Mouse (Mus musculus): Measurements from ENCODE around the gene Ndufa7. TPM values are rescaled to one million over a fixed set of nuclear protein-coding genes. Genes with fewer than 3 reads are reported as not detected.
A peak's percentile ranks its signal among the peaks of the same experiment; 100 is the strongest.

The Ndufa7 gene
- 100 to 1,000 TPM; 371 to 396 (median 385) TPM for total RNA-seq (2022)

DNA sequence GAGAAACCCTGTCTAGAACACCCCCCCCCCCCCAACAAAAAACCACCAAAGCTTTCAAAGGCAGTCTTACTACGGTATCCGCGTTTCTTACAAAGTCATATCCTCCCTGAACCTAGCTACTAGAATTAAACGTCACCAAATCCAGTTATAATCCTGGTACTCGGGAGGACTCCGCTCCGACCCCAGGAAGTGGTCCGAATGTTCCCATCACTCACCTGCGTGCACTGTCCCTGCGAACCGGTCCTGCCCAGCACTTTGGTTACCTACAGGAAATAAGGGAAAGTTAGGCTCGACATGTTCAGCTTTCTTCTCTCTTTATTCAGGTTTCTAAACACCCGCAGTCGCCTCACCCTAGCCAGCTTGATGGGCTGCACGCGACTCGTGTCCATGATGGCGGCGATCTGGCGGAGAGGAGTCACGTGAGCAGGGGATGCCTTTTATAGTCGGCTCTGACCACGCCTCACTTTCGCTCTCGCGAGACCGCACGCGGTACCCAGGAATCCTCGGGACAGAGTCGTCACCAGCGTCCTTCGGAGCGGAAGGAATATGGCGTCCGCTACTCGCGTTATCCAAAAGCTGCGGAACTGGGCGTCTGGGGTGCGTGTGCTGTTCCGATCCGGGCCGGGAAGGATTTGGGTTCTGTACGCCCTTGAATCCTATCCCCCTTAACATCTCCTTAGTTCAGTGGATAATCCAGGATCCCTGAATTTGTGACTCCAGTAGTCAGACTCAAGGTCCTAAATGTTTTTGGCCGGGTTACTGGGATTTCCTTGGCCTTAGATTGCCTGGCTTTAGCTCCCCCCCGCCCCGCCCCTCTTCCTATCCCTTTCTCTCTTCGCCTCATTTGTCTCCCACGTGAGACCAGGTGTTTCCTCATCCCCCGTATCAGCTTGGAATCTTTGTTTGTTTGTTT is at the start of gene Ndufa7, which contains the start of gene Rps28:
Ndufa7 (plus strand) TSS at position 489 of the 913 bp plus-strand sequence.
Rps28 (minus strand) TSS at position 479 of the 913 bp plus-strand sequence.
- peak; percentile 95 to 97 for DNase-seq (ENCODE audit: low spot score in 2 of 2)

DNA sequence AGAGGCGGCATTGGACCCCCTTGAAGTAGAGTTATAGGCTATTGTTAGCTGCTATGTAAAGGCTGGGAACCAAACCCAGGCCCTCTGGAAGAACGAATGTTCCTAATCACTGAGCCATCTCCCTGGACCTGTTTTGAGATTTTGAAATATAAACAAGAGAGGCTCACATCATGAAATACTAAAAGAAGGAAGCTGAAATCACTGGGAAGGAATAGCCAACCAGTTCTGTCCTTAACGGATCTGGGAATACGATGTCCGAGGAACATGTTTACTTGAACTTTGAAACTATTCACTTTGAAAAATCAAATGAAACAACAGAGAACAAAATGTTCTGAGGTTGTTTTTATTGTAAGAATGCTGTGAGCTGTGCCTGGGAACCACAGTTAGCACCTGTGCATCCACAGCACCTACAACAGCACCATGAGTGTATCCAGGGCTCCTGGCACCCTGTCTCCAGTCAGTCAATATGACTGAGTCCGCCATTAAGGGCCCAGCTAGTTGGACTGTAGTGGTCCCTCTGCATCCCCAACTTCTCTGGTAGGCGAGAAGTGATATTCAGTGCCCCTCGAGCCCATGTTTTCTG is 49.7 kb upstream of the Ndufa7 start:
- DNase-seq (ENCODE audit: low spot score in 2 of 2): no peak

DNA sequence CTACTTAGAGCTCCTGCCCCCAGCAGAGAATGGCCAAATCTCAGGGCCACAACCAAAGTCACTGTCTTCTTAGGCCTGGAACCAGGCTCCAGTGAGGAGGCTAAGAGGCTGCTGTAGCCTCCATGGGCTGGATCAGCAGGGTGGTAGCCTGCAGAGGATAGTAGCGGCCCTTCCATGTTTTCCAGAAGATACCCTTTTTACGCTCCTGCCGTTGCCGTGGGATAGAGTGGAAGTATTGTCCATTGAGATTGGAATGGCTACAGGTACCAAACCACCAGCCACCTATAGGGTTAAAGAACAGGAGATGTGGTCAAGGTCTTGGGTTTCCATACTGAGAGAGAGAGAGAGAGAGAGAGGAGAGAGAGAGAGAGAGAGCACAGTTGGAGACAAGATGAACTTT is 49.1 kb upstream of the Ndufa7 start:
- DNase-seq (ENCODE audit: low spot score in 2 of 2): no peak

DNA sequence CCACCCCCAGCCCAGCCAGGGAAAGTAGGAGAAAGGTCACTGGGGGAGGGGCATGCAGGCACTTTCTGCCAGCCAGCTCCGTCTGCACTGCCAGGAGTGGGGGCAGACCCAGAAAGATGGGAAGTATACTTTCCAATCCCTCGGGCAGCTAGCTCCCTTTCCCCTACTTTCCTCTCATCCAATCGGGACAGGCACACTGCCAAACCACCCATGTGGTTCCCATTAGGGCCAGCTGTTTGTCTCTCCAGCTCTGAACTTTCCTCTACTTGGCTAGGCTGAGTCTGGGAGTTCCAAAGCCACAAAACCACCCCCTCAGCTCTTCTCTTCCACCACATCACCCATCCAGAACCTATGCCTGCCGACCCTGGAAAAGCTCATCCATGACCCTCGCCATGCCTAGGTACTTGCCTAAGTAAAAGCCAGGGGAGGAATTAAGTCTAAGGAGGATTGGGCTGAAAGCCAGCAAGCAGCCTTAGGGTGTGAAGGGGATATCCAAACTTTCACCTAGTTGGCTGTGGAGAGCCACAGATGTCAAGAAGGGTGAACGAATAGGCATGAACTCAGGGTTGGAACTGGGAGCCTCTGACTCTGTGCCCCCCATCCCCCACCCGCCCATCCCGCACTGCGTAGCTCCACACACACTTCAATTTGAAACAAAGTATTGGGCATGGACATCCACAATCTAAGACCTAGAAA is 45.0 kb upstream of the Ndufa7 start:
- peak; percentile 92 to 94 for DNase-seq (ENCODE audit: low spot score in 2 of 2)

DNA sequence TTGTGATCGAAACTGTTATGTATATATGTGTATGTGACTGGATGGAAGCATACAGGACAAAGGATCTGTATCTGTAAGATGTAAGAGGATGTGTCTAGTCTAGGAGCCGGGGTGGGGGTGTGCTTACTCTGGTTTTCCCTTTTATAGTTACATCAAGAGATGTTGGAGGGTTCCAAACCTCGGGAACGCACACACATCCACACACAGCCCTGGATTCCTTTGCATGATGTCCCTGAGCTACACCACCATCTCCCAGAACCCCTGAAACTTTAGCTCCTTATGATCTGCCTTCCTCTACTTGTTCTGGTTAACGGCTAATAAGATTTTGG is 44.4 kb upstream of the Ndufa7 start:
- DNase-seq (ENCODE audit: low spot score in 2 of 2): no peak

DNA sequence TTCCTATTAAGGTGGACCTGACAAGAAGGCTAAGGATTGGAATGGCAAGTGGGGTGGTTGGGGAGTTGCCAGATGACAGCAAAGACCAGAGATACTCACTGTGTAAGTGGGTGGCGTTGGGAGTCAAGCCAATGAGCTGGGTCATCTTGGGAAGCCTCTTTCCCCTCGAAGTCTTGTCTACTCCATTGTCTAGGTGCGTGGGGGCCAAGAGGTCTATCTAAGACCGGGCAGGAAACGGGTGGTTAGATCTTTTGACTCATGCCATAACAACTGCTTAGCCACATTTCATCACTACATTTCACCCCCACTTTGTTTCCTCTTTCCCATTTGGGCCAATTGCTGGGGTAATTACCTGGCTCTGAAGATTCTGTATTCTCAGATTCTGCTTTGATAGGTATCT is 43.9 kb upstream of the Ndufa7 start:
- no peak for DNase-seq (ENCODE audit: low spot score in 2 of 2)

DNA sequence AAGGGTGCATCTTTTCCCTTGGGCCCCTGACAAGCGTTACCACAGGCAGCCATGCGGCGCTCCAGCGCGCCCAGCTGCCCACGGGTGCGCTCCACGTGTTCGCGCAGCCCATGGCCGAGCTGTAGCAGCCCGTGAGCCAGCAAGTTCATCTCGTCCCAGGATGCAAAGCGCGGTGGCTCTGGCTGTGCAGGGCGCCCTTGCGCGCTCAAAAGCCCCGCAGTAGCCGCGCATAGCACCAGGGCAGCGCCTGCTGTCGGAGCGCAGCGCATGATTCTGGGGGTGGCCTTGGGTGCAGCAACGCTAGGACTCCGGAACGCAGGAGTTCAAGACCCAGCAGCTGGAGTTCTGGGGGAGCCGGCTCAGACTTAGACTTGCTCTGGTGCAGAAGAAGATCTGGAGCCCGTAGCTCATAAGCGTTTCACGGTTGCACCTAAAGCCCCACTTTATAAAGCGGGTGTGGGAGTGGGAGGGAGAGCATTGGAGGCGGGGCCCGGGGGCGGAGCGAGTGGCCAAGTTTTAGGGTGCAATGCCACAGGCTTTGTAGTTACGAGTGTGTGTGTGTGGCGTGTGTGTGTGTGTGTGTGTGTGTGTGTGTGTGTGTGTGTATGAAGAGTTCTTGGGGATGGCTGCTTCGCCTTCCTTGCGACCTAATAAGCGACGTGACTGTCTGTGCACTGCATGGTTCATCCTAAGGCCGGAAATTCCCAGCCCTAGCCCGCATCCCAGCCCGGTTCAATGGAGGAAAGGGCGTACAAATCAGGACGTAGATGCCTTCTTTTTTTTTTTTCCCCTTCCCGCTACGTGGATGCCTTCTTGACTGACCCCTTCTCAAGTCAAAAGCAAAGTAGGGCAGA is 43.0 kb upstream of the Ndufa7 start, which contains the start of gene Angptl4:
Angptl4 (minus strand) TSS at position 707 of the 854 bp plus-strand sequence.
- DNase-seq (ENCODE audit: low spot score in 2 of 2): peak; percentile 53 to 72

DNA sequence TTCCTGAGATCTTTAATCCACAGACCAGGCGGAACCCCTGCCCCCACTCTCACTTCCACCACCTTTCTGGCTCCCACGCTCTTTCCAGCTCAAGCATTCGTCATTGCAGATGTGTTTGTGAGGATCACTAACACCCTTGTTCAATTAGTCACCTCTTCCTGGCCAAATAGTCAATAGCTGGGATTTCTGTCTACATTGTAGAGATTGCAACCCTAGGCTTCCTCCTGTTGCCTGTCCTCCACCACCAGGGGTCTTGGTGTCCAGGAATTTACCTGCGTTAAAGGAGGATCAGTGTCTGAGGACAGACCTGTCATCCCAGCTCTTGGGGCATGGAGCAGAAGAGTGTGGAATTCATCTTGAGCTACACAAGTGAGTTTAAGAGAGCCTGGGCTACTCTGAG is 42.3 kb upstream of the Ndufa7 start:
- no peak for DNase-seq (ENCODE audit: low spot score in 2 of 2)

DNA sequence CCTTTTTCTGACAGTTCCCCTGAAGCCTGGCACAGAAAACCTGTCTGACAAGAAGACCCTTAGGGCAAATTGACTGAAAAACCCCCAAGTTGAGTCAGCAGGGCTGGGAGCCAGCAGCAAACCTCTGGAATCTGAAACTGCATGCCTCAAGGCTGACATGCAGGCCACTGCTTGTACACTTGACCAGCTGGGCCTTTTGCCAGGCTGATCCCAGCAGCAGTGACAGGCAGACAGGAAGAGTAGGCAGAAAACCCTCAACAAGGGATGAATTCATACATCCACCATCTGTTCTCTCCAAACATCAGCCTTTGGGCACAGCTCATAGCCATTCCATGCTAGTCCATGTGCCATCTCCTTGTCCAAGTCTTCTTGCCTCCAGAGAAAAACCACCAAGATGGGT is 41.0 kb upstream of the Ndufa7 start:
- DNase-seq (ENCODE audit: low spot score in 2 of 2): peak; percentile 49 to 71

DNA sequence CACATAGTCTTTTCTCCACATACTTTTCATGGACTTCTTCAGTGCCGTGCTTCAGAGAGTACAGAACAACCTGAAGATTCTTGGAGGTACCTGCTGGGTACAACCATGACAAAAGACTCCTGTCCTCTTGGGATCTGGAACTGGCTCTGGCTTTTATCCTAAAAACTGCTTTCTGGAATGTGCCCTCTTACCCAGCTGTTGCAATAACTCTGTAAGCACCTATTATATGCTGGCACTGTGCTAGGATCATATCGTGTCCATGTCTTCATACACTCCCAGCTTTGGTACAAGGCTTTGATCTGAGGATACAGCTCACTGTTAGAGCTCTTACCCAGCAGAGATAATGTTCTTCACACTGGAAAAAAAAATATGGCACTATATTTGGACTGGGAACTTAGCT is 39.4 kb upstream of the Ndufa7 start:
- no peak for DNase-seq (ENCODE audit: low spot score in 2 of 2)

DNA sequence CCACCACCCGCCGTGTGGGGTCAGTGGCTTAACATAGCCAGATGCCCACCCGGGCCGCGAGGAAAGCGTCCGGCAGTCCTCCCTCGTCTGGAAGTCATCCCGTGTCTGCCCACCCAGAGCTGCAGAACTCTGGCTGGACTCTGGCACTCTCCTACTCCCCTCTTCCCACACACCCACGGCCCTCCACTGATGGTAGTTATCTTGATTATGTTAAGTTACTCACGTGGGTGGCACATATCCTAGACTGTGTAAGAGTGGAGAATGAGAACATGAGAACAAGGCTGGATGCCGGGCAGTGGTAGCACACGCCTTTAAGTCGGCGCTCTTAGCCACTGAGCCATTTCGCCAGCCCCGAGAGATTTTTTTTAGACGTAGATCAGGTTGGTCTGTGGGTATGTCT is 38.0 kb upstream of the Ndufa7 start:
- DNase-seq (ENCODE audit: low spot score in 2 of 2): no peak

DNA sequence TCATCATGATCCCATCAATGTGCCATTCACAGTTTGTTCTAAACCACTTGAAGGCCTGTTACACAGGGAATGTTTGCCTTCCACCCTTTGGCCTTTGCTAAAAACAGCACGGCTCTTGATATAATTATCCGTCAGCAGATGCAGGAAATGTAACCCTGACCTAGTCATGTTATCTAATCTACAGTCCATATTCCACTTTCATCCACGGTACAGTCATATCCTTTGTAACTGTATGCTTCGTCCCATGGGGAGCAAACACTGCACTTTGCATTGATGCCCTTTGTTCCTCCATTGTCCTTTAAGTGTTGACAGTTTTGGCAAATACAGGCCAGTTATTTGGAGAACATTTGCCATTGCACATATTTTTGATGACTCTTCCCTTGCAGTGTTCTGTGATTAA is 35.6 kb upstream of the Ndufa7 start:
- no peak for DNase-seq (ENCODE audit: low spot score in 2 of 2)

DNA sequence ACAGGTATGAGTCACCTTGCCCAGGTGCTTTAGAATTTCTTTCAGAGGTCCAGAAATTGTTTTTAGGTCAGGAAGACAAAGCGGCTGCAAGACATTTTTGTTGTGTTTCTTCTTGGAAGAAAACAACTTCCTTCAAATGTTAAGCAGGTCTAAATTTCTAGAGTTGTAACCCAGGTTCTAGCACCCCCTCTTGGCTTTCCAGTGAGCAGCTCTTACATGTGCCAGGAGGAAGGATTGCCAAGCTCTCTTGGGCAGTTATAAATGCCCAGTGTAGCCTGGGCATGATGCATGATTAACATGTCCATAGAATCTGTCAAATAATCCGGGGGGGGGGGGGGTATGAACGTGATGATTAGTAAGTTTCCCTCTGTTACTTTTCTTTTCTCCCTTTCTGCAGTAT is 26.1 kb upstream of the Ndufa7 start:
- no peak for DNase-seq (ENCODE audit: low spot score in 2 of 2)

DNA sequence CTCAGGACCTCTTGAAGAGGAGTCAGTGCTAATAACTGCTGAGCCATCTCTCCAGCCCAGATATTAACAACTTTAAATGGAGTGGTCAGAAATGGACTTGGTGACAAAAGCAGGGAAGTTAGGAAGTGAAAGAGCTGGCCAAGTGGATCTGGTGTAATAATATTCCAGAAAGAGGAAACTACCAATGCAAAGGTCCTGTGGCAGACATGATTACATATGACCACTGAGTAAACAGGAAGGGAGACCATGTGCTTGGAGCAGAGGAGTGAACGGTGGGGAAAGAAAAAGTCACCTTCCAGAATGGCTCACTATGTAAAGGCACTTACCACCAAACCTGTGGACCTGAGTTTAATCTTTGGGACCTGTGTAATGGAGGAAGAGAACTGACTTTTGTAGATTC is 25.1 kb upstream of the Ndufa7 start:
- DNase-seq (ENCODE audit: low spot score in 2 of 2): no peak

DNA sequence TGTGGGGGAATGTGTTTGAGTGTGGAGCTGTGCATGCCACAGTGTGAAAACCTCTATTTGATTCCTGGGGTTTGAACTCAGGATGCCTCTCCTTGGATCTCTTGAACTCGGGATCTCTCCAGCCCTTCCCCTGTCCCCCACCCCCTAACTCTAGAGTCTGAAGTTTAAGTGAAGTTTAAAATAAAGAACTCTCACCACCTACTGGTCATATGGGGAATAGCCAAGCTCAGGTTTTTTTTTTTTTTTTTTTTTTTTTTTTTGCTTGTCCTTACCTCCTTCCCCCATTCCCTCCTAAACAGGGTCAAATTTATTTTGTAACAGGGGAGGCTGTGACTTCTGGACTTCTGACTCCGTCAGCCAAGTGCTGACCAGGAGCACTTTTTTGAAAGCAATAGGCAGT is 22.2 kb upstream of the Ndufa7 start:
- no peak for DNase-seq (ENCODE audit: low spot score in 2 of 2)

DNA sequence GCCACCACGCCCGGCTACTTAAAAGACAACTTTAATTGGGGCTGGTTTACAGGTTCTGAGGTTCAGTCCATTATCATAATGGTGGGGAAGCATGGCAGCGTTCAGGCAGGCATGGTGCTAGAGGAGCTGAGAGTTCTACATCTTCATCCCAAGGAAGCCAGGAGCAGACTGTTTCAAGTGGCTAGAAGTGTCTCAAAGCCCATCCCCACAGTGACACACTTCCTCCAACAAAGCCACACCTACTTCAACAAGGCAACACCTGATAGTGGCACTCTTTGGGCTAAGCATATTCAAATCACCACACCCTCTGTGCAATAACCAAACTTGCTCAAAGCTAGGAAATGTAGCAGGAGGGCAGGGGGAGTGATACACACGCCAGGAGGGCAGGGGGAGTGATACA is 20.2 kb upstream of the Ndufa7 start:
- no peak for DNase-seq (ENCODE audit: low spot score in 2 of 2)

DNA sequence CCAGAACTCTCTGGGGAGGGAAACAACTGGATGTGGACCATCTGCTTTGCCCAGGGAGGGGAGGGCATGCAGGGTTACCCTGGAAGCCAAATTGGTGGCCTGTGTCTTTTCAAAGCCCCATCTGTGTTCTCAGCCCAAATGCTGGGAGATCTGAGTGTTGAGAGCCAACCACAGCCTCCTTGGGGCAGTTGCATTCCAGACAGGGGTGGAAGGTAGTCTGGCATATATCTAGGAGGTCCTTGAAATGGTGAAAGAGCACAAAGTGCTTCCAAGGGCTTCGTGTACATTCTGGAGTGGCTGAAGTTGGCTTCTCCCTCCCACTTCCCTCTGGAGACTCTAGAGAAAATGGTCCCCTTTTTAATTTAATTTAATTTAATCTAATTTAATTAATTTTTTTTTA is 19.6 kb upstream of the Ndufa7 start:
- DNase-seq (ENCODE audit: low spot score in 2 of 2): no peak

DNA sequence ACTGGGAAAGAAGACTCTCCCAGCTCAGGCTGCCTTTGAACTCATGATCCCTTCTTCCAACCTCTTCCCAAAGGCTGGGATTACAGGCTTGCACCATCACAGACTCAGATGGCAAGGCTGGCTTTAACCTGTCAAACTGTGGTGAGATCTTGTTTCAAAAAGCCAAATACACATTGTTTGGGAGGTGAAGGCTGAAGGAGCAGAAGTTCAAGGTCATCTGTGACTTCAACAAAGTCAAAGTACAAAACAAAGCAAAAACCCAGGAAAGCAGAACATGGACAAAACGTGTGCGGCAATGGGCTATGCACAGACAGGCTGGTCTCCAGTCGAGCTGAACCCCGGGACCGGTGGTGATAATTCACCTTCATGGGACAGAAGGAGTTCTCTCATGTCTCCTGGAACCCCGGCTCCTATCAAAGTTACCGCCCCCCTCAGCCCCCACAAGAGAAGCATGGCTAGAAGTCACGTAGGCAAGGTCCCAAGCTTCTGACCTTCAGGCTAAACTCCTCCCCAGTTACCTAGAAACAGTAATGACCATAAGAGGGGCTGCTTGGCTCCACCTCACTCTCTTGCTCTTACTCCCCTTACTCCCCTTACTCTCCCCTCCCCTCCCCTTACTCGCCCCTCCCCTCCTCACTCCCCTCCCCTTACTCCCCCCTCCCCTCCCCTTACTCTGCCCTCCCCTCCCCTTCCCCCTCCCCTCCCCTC is 17.0 kb upstream of the Ndufa7 start:
- DNase-seq (ENCODE audit: low spot score in 2 of 2): no peak

DNA sequence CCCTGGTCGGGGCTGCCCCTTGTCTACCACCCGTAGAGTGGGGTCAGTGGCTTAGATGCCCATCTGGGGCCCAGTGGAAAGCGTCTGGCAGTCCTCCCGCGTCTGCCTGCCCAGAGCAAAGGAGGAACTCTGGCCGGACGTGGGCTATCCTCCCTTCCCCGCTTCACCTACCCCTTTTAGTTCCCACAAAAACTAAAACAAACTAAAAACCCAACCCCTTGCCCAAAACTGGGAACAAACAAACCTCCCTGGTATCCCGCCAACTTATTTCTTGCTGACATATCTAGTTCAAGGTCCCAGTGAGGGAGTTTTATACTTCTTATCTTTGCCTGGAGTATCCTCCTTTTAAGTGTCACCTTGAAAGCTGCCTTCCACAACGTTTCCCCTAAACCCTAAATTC is 16.2 kb upstream of the Ndufa7 start:
- DNase-seq (ENCODE audit: low spot score in 2 of 2): no peak

DNA sequence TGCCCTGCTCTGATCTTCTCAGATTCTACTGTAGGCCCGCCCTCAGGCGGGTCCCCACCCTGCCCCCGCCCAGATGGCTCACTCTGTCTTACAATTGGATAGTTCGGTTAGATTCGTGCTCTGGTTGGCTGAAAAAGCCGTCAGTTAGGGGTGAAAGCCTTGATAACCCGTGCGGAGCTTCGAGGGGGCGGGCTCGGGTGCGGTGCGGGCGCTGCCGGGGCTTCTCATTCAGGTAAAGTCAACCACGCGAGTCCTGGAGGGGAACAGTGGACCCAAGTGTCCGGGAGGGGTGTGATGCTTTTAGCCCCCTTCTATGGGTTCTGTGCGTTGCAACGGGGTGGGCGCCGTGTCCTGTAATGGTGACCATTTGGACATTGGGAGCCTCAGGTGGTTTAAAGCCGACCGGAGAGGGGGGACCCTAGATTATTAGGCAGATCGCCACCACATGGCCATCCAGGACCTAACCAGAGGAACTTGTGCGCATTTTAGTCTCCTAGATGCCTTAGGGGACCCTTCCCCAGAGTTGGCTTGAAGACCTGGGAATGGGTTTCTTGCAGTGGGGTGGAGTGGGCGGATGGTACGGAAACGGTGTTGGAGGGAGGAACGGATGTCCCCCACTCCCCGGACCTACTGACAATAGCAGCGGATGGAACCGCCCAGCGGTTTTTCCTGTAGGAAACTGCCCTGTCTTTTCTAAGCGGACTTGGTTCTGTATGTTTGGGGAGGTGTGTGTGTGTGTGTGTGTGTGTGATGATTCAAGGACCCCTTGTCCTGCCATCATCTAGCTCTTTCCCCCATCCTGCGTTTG is 13.8 kb upstream of the Ndufa7 start, which contains the start of gene Kank3:
Kank3 (plus strand) TSS at position 186 of the 808 bp plus-strand sequence.
- DNase-seq (ENCODE audit: low spot score in 2 of 2): peak; percentile 71 to 74

All from gastrocnemius, adult 8-10 months (tissue).